Mouse (Mus musculus): Measurements from ENCODE around the gene Smim14. TPM values are rescaled to one million over a fixed set of nuclear protein-coding genes. Genes with fewer than 3 reads are reported as not detected.

Gene Smim14
- polyA plus RNA-seq, 1 experiment: 16.4 TPM

- TF ChIP-seq GATA1 (IDR thresholded peaks at IDR 0.05; ENCODE audit: low read length): no peak
These were observed 135.6 kb downstream of the Smim14 start for GRCm38 (mm10) chr5:65401251-65401994.

Other genes starting within 250 kb of the Smim14 start
- 2.7 and 17.2 TPM in 2 replicates for gene Rfc1, start 201.5 kb downstream of the Smim14 start, polyA plus RNA-seq (2012)
- gene Klb, start 188.9 kb downstream of the Smim14 start, polyA plus RNA-seq (2012): not detected in 2 replicates
- gene Rpl9, start 145.7 kb downstream of the Smim14 start, polyA plus RNA-seq (2012): 33.1 and 43.0 TPM in 2 replicates
- gene Lias, start 145.7 kb downstream of the Smim14 start, polyA plus RNA-seq (2012): 3.6 and 6.6 TPM in 2 replicates
- 1.3 and 1.5 TPM in 2 replicates for gene Ugdh, start 101.2 kb downstream of the Smim14 start, polyA plus RNA-seq (2012)
- 13.7 and 30.4 TPM in 2 replicates for gene Gm43552, start 44.4 kb downstream of the Smim14 start, polyA plus RNA-seq (2012)
- 145 and 188 TPM in 2 replicates for gene Ube2k, start within 50 bp of the Smim14 start, polyA plus RNA-seq (2012)
- gene Pds5a, start 161.1 kb upstream of the Smim14 start, polyA plus RNA-seq (2012): 25.3 and 28.0 TPM in 2 replicates
- 27.5 and 30.7 TPM in 2 replicates for gene N4bp2, start 226.3 kb upstream of the Smim14 start, polyA plus RNA-seq (2012)